Mouse (Mus musculus): ENCODE measurements at regions not wholly inside any gene's neighbourhood (a gene's known extent, or its start where the extent isn't known, plus 50 kb on each side); places are given as distances from the start of the nearest gene placed in this dataset.

GRCm38 (mm10) chr6:31285064-31285463, 113.5 kb upstream of the Mkln1 start:
- DNase-seq: peak; percentile 26 to 30

GRCm38 (mm10) chr6:31285981-31286737, 112.4 kb upstream of the Mkln1 start:
- DNase-seq: peak in 1 of 2 experiments; percentile 12

GRCm38 (mm10) chr6:31287176-31287575, 111.4 kb upstream of the Mkln1 start:
- peak in 1 of 2 experiments; percentile 31 for DNase-seq

- DNase-seq: no peak
Measured at GRCm38 (mm10) chr6:31287686-31288085, 110.8 kb upstream of the Mkln1 start.

- peak; percentile 70 to 82 for DNase-seq
Measured at GRCm38 (mm10) chr6:31288421-31289233, 109.9 kb upstream of the Mkln1 start.

GRCm38 (mm10) chr6:31289234-31289486, 109.4 kb upstream of the Mkln1 start:
- DNase-seq: no peak

DNA sequence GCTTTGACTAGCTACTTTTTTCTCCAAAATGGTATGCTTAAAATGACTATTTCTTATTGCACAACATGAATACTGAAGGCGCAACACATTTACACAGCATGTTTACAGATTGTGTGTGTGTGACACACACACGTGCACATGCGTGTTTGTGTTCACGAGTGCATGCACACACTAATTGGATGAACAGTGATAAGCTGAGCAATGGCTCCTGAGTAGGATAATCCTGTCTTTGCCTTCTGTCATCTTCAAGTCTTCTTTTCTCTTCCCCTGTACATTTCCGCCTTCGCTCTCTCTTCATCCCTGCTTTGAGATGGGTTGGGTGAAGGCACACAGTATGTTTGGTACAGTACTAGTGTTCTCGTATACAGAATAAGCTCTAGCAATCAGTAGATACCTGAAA, 106.5 kb upstream of the Mkln1 start:
- DNase-seq: no peak

DNA sequence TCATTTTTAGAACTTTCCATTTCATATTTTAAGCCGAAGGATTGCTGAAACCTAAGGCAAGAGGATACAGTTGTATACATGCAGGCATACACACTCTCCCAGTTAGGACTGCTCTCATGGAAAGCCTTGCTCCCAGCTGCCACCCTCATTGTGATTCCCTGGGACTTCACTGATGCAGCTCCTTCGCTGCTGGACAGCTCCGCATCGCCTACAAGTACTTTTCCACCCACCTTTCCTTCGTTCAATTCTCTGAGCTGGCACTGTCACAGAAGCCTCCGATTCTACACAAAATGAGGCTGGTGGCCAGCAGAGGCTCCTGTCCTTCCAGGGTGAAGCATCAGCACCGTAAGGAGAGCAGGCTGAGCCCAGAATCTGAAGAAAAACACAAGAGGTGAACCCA, 105.5 kb upstream of the Mkln1 start:
- DNase-seq: no peak

DNA sequence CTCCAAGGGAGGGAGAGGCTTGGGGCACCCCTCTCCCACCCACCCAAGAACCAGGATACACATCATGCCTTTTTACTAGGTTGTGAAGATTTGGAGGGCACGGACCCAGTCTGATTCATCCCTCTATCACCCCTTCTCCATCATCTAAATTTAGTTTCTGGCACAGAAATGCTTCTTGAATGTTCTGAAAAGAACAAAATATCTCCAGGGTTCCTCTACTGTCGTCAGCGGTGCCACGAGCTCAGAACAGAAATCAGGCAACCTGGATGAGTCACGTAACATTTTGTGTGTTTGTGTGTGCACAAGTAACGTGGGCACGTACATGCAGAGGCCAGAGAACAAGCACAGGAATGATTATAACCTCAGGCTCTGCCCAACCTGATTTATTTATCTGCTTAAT, 99.1 kb upstream of the Mkln1 start:
- DNase-seq: no peak

- DNase-seq: no peak
Measured at GRCm38 (mm10) chr6:31305736-31306135, 92.8 kb upstream of the Mkln1 start.

DNA sequence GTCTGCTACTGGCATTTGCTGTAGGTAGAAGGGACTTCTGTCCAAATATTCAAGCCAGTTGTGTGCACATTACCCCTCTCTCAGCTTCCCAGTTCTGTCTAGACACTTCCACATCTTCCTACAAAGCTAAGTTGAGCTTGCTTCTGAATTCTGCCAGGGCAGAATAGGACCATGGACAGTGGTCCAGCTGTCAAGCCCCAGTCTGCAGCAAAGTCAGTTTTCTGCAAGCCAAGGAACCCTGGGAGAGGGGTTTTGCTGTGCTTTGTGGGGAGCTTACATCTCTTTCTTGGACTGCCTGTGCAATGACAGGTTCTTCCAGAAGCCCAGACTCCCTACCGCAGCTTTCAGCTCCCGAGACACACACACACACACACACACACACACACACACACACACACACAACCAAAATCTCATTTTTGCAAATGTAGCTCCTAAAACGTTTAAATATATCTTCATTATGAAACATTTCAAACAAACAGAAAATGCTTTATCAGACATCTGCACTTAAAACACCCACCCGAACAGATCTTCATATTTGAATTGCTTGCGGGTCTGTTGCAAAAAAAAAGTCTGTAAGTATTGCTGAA, 91.4 kb upstream of the Mkln1 start:
- no peak for DNase-seq

GRCm38 (mm10) chr6:31307899-31308298, 90.6 kb upstream of the Mkln1 start:
- DNase-seq: no peak

DNA sequence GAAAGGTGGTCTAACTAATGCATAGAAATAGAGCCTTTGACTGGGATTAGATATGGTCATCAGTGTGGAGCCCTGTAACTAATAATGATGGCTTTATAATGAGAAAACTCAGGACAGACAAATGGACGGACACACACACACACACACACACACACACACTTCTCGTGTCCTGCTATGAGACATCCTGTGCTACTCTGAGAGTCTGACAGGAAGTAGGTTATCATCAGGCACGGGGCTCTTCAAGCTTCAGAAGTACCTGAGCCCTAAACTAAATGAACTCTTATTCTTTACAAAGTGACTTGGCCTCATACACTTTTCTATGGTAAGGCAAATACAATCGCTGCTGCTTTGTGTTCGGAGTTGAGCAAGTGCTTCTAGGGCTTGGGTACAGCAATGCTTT, 87.9 kb upstream of the Mkln1 start:
- no peak for DNase-seq

DNA sequence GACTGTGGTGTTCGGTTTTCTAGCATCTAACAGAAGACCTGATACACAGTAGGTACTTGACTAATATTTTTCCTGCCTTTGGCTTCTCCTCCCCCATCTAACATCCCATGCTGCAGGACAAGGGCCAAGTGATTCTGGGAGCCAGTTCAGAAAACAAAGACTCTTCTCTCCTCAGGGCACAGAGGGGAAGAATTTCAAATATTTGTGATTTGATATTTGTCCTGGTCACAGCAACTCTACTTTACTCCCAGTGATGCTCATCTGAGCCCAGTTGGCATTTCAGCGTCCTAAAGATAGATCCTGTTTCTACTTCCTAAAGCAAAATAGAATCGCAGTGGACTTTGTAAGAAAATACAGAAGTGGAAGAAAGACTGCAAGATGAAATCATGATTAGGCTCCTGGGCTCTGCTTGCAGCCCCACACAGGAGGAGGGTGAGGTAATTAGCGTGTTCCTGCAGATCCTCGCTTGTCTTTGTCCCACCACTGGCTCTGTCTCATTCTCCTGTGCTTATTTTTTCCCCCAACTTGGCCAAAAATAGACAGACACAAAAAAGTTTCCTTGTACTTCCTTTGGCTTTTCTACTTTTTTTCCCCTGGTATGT, 84.6 kb upstream of the Mkln1 start:
- no peak for DNase-seq

- DNase-seq: no peak
Measured at GRCm38 (mm10) chr6:31317741-31318225, 80.8 kb upstream of the Mkln1 start.

DNA sequence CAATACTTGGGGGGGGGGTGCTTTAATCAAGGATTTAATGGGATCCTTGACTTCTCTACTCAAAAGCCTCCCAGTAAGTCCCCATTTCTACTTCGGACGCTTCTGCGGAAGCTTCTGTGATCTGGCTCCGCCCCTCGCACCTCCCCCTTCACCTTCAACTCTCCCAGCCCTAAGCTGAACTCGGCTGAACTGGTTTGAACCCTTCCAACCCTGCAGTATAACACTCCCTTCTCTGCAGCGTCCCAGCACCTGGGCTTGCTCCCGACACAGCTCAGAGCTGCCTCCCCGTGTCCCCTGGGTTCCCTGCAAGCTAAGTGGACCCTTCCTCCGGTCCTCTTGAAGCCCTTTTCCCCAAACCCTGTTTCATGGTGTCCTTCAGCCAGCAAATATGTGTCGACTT, 80.0 kb upstream of the Mkln1 start:
- DNase-seq: peak in 1 of 2 experiments; percentile 12

DNA sequence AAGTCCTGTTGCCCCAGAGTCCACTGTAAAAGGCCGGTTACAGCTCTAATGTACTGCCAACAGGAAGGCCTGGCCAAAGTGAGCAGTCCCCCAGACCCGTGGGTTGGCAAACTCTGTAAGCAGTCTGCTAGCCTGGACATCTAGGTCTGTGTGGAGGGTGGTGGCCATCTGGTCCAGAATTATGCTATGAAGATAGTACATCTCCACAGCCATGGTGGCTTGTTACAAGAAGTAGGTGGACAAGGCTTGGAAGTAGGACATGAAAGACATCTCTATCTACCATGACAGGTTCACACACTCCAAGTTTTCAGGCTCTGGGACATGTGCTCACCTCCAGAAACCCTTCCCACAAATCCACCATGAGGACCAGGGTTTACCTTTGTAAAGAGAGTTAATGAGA, 79.1 kb upstream of the Mkln1 start:
- no peak for DNase-seq

GRCm38 (mm10) chr6:31320141-31320830, 78.2 kb upstream of the Mkln1 start:
- no peak for DNase-seq

DNA sequence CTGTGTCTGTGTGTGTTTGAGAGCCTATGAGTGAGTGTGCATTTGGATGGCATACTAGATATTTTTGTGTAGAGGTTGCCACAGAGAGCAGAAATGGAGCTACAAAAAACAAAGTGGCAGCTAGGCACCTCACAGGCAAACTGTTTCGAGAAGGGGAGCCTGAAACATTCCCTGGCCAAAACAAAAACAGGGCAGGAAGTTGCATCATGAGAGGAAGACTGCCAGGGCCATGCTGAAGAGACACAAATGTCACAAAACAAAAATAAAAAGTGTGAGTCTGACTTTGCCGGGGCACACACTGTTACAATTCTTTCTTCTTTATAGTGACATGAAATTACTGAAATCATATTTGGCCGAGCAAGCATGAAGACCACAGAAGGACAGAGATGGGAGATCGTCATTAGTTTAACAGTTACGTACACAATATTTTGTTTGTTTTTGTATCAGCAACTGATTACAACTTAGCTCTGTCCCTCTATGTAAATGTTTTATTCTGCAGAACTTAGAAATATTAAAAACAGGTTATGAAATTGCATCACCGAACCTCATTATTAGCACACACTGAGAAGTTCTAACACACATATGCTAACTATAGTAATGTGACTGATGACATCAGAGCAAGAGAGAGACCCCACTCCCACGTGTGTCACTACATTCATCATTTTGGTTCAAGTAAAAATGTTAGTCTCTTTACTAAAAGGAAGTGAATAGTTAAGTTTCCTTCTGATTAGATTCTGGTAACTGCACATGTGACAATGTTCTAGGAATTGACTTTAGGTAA, 77.3 kb upstream of the Mkln1 start:
- no peak for DNase-seq

GRCm38 (mm10) chr6:31321902-31322301, 76.6 kb upstream of the Mkln1 start:
- no peak for DNase-seq

GRCm38 (mm10) chr6:31323228-31324190, 75.0 kb upstream of the Mkln1 start:
- no peak for DNase-seq

Measured in cerebellum, postnatal 25 days (tissue).